Mouse (Mus musculus): ENCODE measurements around the gene Tspan2. TPM values are rescaled to one million over a fixed set of nuclear protein-coding genes. Genes with fewer than 3 reads are reported as not detected.

Tspan2 gene
- total RNA-seq, 2 experiments from 2014 or later, result 72.9 to 121 TPM

DNA sequence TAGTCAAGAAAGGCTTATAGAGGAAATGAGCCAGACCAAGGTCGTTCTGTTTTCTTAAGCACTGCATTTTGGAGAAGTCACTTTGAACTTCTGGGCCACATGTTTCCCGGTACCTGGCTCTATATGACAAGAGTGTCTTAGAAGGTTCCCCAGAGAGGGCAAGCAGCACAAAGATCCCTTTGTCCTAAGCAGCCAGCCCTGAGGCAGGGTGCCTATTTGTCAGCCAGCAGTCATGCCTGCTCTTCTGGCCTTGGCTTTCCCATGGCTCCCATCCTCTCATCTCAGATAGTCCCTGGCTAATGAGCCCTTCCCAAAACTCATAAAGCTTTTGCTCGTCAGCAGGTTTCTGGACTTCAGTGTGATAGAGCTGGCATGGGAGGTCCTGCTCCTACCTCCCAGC, 25.9 kb downstream of the Tspan2 start:
- intact Hi-C loops (cut with DNase I), result no loop called here

DNA sequence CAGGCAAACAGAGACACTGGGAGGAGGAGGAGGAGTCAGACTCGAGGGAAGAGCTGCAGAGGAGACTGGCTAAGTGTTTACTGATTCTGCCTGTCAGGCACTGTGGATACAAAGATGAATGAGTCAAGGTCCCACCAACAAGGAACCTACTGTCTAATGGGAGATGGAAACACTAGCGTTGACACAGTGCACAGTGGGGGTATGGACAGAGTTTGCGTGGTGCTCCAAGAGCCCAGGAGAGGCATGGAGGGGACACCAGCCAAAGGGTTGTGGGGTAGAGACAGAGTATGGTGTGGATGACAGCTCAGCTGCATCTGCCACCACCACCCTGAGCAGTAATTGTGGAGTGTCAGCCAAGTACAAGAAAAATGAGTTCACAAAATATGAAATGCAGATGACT, 28.1 kb downstream of the Tspan2 start:
- intact Hi-C loops (cut with DNase I), result no loop called here
- DNase-seq (ENCODE audit: low spot score in 2 of 2), result no peak

More for the DNA sequence above, 25.9 kb downstream of the Tspan2 start:
- no peak for DNase-seq (ENCODE audit: low spot score in 2 of 2)

DNA sequence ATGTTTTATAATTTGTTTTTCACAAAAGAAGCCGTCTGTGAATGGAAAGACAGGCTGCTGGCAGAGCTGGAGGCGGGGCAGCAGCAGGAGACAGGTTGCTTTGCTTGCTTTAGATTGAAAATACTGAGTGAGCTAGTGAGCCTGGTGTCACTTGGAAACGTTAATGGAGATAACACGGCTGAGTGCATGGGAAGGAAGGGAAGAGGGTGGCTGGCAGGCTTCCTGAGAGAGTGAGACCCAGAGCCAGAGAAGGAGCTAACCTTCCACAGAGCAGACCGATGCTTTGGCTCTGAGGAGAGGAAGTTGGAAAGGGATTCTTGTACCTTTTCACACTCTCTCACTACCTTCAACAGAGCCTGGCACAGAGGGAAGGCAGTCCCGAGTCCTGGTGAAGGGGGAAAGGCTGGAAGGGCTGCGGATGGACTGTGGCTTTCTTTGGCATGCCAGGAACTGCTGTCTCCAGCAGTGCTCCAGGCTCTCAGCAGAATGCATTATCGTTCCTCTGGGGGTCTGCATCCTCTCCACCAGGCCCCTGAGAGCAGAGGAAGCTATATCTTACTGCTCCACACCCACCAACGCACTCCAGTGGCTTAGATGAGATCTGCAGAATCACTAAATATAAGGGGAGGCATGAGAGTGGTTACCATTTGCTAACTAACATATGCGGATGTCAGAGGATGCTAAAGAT, 29.5 kb downstream of the Tspan2 start:
- DNase-seq (ENCODE audit: low spot score in 2 of 2), result no peak
- intact Hi-C loops (cut with DNase I), result no loop called here

DNA sequence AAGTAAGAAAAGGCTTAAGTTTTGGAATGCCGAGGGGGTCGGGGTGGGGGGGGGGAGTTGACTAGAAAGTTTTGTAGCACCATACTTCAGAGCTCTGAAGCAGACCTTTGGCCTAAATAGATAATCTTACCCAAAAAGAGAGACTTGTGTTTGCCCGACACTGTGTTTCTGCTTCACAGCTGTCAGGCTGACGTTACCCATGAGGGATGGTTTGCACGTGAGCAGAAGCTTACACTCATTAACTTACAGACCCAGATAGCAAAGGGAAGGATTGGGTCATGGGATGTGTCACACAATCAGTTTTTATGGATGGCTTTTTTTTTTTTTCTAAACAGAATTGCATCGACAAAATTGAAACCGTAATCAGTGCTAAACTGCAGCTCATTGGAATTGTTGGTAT, 30.5 kb downstream of the Tspan2 start:
- DNase-seq (ENCODE audit: low spot score in 2 of 2), result no peak
- intact Hi-C loops (cut with DNase I), result no loop called here

DNA sequence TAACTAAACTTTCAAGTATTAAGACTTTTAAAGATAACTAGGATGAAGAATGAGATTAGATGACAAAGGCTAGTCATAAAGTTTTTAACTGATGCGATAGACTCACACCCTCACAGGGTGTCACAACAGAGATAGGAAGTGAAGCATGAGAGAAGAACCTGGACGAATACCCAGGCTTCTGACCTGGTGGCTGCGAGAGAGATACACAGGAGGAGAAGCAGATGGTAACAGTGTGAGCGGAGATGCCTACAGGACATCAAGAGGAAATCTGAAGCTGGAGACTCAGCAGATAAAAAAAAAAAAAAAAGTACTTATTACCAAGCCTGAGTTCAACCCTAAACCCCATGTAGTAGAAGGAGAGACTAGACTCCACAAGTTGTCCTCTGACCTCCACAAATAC, 38.7 kb downstream of the Tspan2 start:
- intact Hi-C loops (cut with DNase I), result no loop called here
- no peak for DNase-seq (ENCODE audit: low spot score in 2 of 2)

DNA sequence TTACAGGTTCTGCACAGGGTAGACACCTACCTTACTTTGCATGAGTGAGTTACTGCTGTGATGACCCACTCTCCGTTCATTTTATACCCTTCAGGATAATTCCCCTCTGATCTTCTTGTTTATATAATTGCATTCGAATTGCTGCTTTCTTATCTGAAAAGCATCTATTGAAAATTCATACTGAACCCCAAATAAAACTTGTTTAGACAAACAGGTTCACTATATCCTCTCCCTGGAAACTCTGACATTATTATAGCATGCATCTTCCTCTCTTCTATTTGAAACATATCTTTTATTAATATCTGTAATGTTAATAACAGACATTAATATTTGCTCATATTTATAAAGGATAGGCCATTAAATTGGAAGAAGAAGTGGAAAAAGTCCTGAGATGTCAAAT, 48.3 kb downstream of the Tspan2 start, which contains the start of gene Tshb:
Tshb (minus strand) TSS at position 101 of the 400 bp plus-strand sequence.
- DNase-seq (ENCODE audit: low spot score in 2 of 2), result no peak
- intact Hi-C loops (cut with DNase I), result no loop called here

DNA sequence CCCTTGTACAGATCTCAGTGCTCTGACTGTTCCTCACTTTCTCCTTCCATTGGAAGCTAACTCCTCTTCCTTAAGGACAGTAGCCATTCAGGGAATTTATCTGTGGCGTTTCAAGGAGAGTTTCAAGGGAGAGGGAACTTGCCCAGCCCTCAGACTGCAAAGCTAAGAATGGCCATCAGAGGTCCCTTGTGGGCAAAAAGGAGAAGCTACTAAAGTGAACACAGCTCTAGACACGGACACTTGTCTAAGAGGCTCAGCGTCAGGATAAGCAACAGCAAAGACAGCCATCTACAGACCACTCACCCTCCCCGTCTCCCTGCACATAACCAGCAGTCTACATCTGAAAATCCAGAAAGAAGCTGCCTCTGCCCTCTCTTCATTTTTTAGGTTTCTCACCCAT, 53.0 kb downstream of the Tspan2 start:
- intact Hi-C loops (cut with DNase I), result no loop called here
- no peak for DNase-seq (ENCODE audit: low spot score in 2 of 2)

DNA sequence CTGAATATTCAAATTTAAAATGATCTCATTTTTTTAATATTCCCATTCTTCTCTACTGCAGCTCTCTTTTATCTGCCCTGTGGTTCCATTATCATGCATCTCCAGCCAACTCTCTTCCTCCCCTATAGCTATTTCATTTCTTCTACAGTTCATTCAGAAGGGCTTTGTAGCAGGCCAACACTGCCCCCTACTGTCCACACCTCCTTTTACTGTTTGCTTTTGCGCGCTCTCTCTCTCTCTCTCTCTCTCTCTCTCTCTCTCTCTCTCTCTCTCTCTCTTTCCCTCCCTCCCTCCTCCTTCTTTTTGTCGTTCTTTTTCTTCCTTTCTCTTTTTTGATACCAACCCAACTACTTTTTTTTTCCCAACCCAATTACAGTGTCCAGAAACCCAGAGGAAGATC, 69.6 kb downstream of the Tspan2 start:
- peak; percentile 58 to 62 for DNase-seq (ENCODE audit: low spot score in 2 of 2)
- intact Hi-C loops (cut with DNase I), result loop anchor here (2.0 to 10.0 kb wide), 4 partner anchors 89 to 719 kb away; partner anchors contain the start of gene Casq2

DNA sequence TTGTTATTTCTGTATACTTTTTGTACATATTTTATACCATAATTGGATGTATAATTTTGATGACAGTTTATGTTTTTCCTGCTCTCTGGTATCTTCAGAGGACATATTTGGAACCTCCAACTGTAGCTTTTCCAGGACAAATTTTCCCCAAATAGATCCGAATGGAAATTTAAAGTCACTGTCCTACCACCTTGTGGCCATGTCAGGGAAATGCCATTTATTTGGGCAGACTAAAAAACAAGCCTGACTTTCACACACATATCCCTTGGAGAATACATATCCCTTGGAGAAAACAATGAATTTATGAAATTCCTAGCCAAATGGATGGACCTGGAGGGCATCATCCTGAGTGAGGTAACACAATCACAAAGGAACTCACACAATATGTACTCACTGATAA, 108.1 kb downstream of the Tspan2 start:
- DNase-seq (ENCODE audit: low spot score in 2 of 2), result no peak
- intact Hi-C loops (cut with DNase I), result no loop called here

DNA sequence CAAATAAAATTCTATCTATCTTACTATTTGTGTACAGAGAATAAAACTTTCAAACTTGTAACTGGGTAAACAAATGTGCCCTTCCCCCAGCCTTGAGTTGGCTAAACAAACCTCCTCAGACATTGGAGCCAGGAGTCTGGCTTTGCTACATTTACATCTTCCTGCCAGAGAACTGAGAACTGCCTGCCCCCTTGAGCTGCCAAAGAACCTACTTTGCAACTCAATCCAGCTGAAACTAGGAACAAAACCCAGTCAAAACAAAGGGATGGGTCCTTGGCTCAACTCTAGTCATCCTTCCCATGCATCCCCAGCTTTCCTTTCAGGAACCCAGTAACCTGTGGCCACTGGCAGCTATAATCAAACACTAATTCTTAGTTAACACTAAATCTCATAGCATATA, 114.3 kb downstream of the Tspan2 start:
- no peak for DNase-seq (ENCODE audit: low spot score in 2 of 2)
- intact Hi-C loops (cut with DNase I), result no loop called here

Other genes with a start within 250 kb of the Tspan2 start
- gene Tshb, start 48.2 kb downstream of the Tspan2 start, total RNA-seq (2021), result not detected
- not detected for gene Sycp1, start 201.6 kb downstream of the Tspan2 start, total RNA-seq (2021)
- gene Nr1h5, start 229.6 kb downstream of the Tspan2 start, total RNA-seq (2021), result not detected